Mouse (Mus musculus) heart, postnatal 0 days (tissue): ENCODE results near the gene Slc44a3.

Source experiments
- CTCF ChIP-seq: IDR thresholded peaks from 2 replicates; pipeline ENCODE4 v1.5.1; 2016; ENCODE audit warnings: antibody characterized with exemption, control low read depth, low read depth
- EP300 ChIP-seq: IDR thresholded peaks from 2 replicates; pipeline ENCODE4 v1.6.1; 2016; ENCODE audit warnings: antibody characterized with exemption, low read depth

- no peak for TF ChIP-seq CTCF
- TF ChIP-seq EP300, result no peak
Measured at GRCm38 (mm10) chr3:121556304-121556703, 24.1 kb upstream of the Slc44a3 start.
